ENCODE assay signal across 18 mouse cellular contexts in genomic region chr12:7611272-7612092, GRCm38 (mm10).
DNase-seq lines count a peak whose midpoint lies in the region; ATAC-seq and TF ChIP-seq lines count a peak whose summit lies in the region.
"Had no signal": no experiment of that assay in that cellular context is flagged by ENCODE, and none has a peak within 500 bp of the region (broad histone marks: within the 10 kb centered on the region; RNA-seq: fewer than 3 reads in every experiment).

No protein-coding gene starts in this region.

- intact Hi-C loops in left cerebral cortex, postnatal 25 days (cut with DNase I), result no loop called here

- H3K27ac ChIP-seq in hindbrain, embryonic 12.5 days, result peak overlapping the region; percentile 44
- H3K27ac ChIP-seq in hindbrain, postnatal 0 days, result no peak overlapping the region
- no peak overlapping the region for H3K27ac ChIP-seq in intestine, embryonic 15.5 days
- H3K27ac ChIP-seq in midbrain, embryonic 15.5 days, result no peak overlapping the region
- H3K27ac ChIP-seq: embryonic facial prominence, embryonic 13.5 days; forebrain, embryonic 10.5 days; heart, embryonic 13.5 days; kidney, embryonic 15.5 days; liver, embryonic 13.5 days had no signal

- H3K4me3 ChIP-seq in hindbrain, embryonic 12.5 days, result no peak overlapping the region
- H3K4me3 ChIP-seq in hindbrain, postnatal 0 days (ENCODE audit: low read length), result no peak overlapping the region
- H3K4me3 ChIP-seq in intestine, embryonic 15.5 days (replicated peaks), result no peak overlapping the region
- H3K4me3 ChIP-seq in midbrain, embryonic 15.5 days, result no peak overlapping the region
- H3K4me3 ChIP-seq: embryonic facial prominence, embryonic 13.5 days; forebrain, embryonic 10.5 days; heart, embryonic 13.5 days; kidney, embryonic 15.5 days; liver, embryonic 13.5 days had no signal

- H3K4me1 ChIP-seq in hindbrain, embryonic 12.5 days, result no peaks in the 10 kb centered on the region
- H3K4me1 ChIP-seq in hindbrain, postnatal 0 days (ENCODE audit: insufficient read depth, low read length), result no peaks in the 10 kb centered on the region
- no peaks in the 10 kb centered on the region for H3K4me1 ChIP-seq in intestine, embryonic 15.5 days (replicated peaks)
- H3K4me1 ChIP-seq in midbrain, embryonic 15.5 days, result no peaks in the 10 kb centered on the region; the same call in 1 of the 2 replicates
- H3K4me1 ChIP-seq: embryonic facial prominence, embryonic 13.5 days; forebrain, embryonic 10.5 days; heart, embryonic 13.5 days; kidney, embryonic 15.5 days; liver, embryonic 13.5 days had no signal

- no peak overlapping the region for H3K4me2 ChIP-seq in hindbrain, embryonic 12.5 days (replicated peaks)
- H3K4me2 ChIP-seq in hindbrain, postnatal 0 days (ENCODE audit: low read depth, low read length), result no peak overlapping the region
- H3K4me2 ChIP-seq in intestine, embryonic 15.5 days (replicated peaks), result no peak overlapping the region
- H3K4me2 ChIP-seq in midbrain, embryonic 15.5 days, result no peak overlapping the region
- H3K4me2 ChIP-seq: embryonic facial prominence, embryonic 13.5 days; heart, embryonic 13.5 days; kidney, embryonic 15.5 days; liver, embryonic 13.5 days had no signal

- no peaks in the 10 kb centered on the region for H3K9me3 ChIP-seq in hindbrain, embryonic 12.5 days (replicated peaks)
- no peaks in the 10 kb centered on the region for H3K9me3 ChIP-seq in hindbrain, postnatal 0 days (ENCODE audit: low read length)
- H3K9me3 ChIP-seq in intestine, embryonic 15.5 days, result no peaks in the 10 kb centered on the region
- no peaks in the 10 kb centered on the region for H3K9me3 ChIP-seq in midbrain, embryonic 15.5 days
- H3K9me3 ChIP-seq: embryonic facial prominence, embryonic 13.5 days; forebrain, embryonic 10.5 days; heart, embryonic 13.5 days; kidney, embryonic 15.5 days; liver, embryonic 13.5 days had no signal

- WGBS in hindbrain, embryonic 12.5 days, result 60% methylated on average over 3 of the region's 3 CpGs
- WGBS in hindbrain, postnatal 0 days, result 53% methylated on average over 3 of the region's 3 CpGs
- 44% methylated on average over 3 of the region's 3 CpGs for WGBS in intestine, embryonic 15.5 days
- WGBS in midbrain, embryonic 15.5 days, result 39% methylated on average over 3 of the region's 3 CpGs

- no peaks in the 10 kb centered on the region for H3K27me3 ChIP-seq in hindbrain, embryonic 12.5 days
- no peaks in the 10 kb centered on the region for H3K27me3 ChIP-seq in hindbrain, postnatal 0 days (ENCODE audit: insufficient read depth, low read length)
- no peaks in the 10 kb centered on the region for H3K27me3 ChIP-seq in intestine, embryonic 15.5 days (replicated peaks)
- H3K27me3 ChIP-seq in midbrain, embryonic 15.5 days (replicated peaks), result no peaks in the 10 kb centered on the region
- H3K27me3 ChIP-seq: embryonic facial prominence, embryonic 13.5 days; heart, embryonic 13.5 days; kidney, embryonic 15.5 days; liver, embryonic 13.5 days; Patski had no signal

- no peak for TF ChIP-seq CTCF in hindbrain, postnatal 0 days (IDR thresholded peaks at IDR 0.05; ENCODE audit: low read depth)
- TF ChIP-seq CTCF in brain, embryonic 14.5 days (IDR thresholded peaks at IDR 0.05; ENCODE audit: borderline replicate concordance, extremely low read depth, insufficient read depth, insufficient read length), result no peak

- no peak for DNase-seq in hindbrain, postnatal 0 days (ENCODE audit: low spot score)
- peak; percentile 39 for DNase-seq in brain, embryonic 14.5 days (ENCODE audit: low read depth)
- no peak for DNase-seq in left cerebral cortex, postnatal 25 days (ENCODE audit: low spot score in 2 of 2)
- no peak for DNase-seq in testis, postnatal 10 days (ENCODE audit: low spot score)
- DNase-seq: B cell, adult 2 months; cerebellum, postnatal 14 days; liver, embryonic 13.5 days; spleen, adult 18-20 months had no signal

- peak; percentile 68 for ATAC-seq in hindbrain, embryonic 12.5 days (ENCODE audit: low FRiP score)
- no peak for ATAC-seq in hindbrain, postnatal 0 days
- ATAC-seq in intestine, embryonic 15.5 days, result peak; percentile 53; the same call in 1 of the 2 replicates
- peak; percentile 67; the same call in 1 of the 2 replicates for ATAC-seq in midbrain, embryonic 15.5 days (replicated peaks)
- no peak for ATAC-seq in megakaryocyte, adult 5-6 weeks (ENCODE audit: poor library complexity, severe bottlenecking)
- ATAC-seq: lung, postnatal 0 days; Patski had no signal

- no peaks in the 10 kb centered on the region for H3K36me3 ChIP-seq in hindbrain, embryonic 12.5 days
- H3K36me3 ChIP-seq in hindbrain, postnatal 0 days (ENCODE audit: insufficient read depth, low read length), result no peaks in the 10 kb centered on the region
- no peaks in the 10 kb centered on the region for H3K36me3 ChIP-seq in intestine, embryonic 15.5 days
- no peaks in the 10 kb centered on the region for H3K36me3 ChIP-seq in midbrain, embryonic 15.5 days (replicated peaks)
- H3K36me3 ChIP-seq: embryonic facial prominence, embryonic 13.5 days; forebrain, embryonic 10.5 days; heart, embryonic 13.5 days; kidney, embryonic 15.5 days; liver, embryonic 13.5 days had no signal

- no peak for TF ChIP-seq POLR2A in brain, embryonic 14.5 days (IDR thresholded peaks at IDR 0.05; ENCODE audit: borderline replicate concordance, extremely low read depth, insufficient read depth, insufficient read length, poor library complexity, severe bottlenecking)

- H3K9ac ChIP-seq in hindbrain, embryonic 12.5 days, result no peak overlapping the region
- no peak overlapping the region for H3K9ac ChIP-seq in hindbrain, postnatal 0 days (replicated peaks; ENCODE audit: low read length)
- no peak overlapping the region for H3K9ac ChIP-seq in intestine, embryonic 15.5 days
- H3K9ac ChIP-seq in midbrain, embryonic 15.5 days, result no peak overlapping the region
- H3K9ac ChIP-seq: embryonic facial prominence, embryonic 13.5 days; heart, embryonic 13.5 days; kidney, embryonic 15.5 days; liver, embryonic 13.5 days had no signal

Comparison
In these comparisons a context has a peak if more than half of its experiments do, and no peak if none do; other contexts are left out.
1. ATAC-seq: peak in hindbrain, embryonic 12.5 days (single experiment), intestine, embryonic 15.5 days (single experiment) and midbrain, embryonic 15.5 days (single experiment); none in hindbrain, postnatal 0 days (single experiment) and megakaryocyte, adult 5-6 weeks (single experiment).